7 mouse cellular contexts compared by ENCODE assay signal in the genomic region with DNA sequence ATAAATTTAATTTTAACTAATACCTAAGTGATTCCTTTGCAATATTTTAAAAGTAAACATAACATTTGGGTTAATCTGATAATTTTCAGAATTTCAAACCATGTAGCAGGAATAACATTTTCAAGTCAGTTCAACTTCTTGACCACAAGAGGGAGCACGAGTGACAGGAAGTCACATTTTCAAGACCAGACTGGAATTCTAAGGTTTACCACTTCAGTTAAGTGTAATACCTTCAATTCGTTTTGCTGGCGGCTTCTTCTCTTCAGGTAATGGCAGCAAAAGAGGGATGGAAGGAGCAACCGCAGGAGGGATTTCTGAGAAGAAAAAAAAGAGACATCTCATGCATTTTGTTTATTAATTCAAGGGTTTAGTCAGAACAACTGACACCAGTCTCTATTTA.
DNase-seq lines count a peak whose midpoint lies in the region; ATAC-seq and TF ChIP-seq lines count a peak whose summit lies in the region.

No protein-coding gene starts in this region.

- 16% methylated on average over 4 of the region's 4 CpGs for WGBS in lung, postnatal 0 days

- intact Hi-C loops in left cerebral cortex, postnatal 14 days (cut with DNase I): no loop called here

- H3K27me3 ChIP-seq in MEL (ENCODE audit: control insufficient read depth in 1 of 2, insufficient read depth in 2 of 2, low read length in 2 of 2): no peaks in the 10 kb centered on the region
- no peaks in the 10 kb centered on the region for H3K27me3 ChIP-seq in lung, postnatal 0 days (replicated peaks; ENCODE audit: insufficient read depth, low read length)

- no peaks in the 10 kb centered on the region for H3K4me1 ChIP-seq in MEL (ENCODE audit: control insufficient read depth in 1 of 2, insufficient read depth in 2 of 2, low read length in 2 of 2)
- no peaks in the 10 kb centered on the region for H3K4me1 ChIP-seq in lung, postnatal 0 days (ENCODE audit: insufficient read depth, low read depth, low read length)

- H3K9me3 ChIP-seq in MEL (replicated peaks; ENCODE audit: insufficient read depth, low read length): no peaks in the 10 kb centered on the region
- H3K9me3 ChIP-seq in lung, postnatal 0 days (ENCODE audit: low read length): no peaks in the 10 kb centered on the region

- no peak for ATAC-seq in lung, postnatal 0 days

- H3K4me2 ChIP-seq in lung, postnatal 0 days (replicated peaks; ENCODE audit: low read depth, low read length): no peak overlapping the region

- TF ChIP-seq CTCF in MEL (IDR thresholded peaks at IDR 0.05 in 2 of 3, conservative IDR thresholded peaks at IDR 0.05 in 1 of 3; ENCODE audit: control insufficient read depth in 1 of 3, insufficient read depth in 1 of 3, low read depth in 2 of 3, low read length in 3 of 3, poor library complexity in 1 of 3, severe bottlenecking in 1 of 3): peak; percentile 17 to 80 (median 66); a peak in 5 of 6 replicates
- peak; percentile 78 for TF ChIP-seq CTCF in lung, postnatal 0 days (IDR thresholded peaks at IDR 0.05)

- no peak for TF ChIP-seq POLR2A in MEL (IDR thresholded peaks at IDR 0.05; ENCODE audit: control insufficient read depth in 1 of 2, insufficient read depth in 1 of 2, low read depth in 1 of 2, low read length in 2 of 2, poor library complexity in 1 of 2)

- peak; percentile 66 for TF ChIP-seq RAD21 in MEL (IDR thresholded peaks at IDR 0.05; ENCODE audit: low read depth, low read length)

- no peaks in the 10 kb centered on the region for H3K36me3 ChIP-seq in MEL (ENCODE audit: control insufficient read depth in 1 of 2, insufficient read depth in 2 of 2, low read length in 2 of 2)
- H3K36me3 ChIP-seq in lung, postnatal 0 days (ENCODE audit: insufficient read depth, low read length): no peaks in the 10 kb centered on the region

- no peaks in the 10 kb centered on the region for H3K79me2 ChIP-seq in MEL (ENCODE audit: control insufficient read depth, insufficient read depth, low read length, poor library complexity)

- H3K4me3 ChIP-seq in MEL (ENCODE audit: control insufficient read depth in 1 of 2, insufficient read depth in 1 of 2, low read depth in 2 of 2, low read length in 2 of 2): no peak overlapping the region
- no peak overlapping the region for H3K4me3 ChIP-seq in lung, postnatal 0 days (ENCODE audit: low read depth, low read length)

- peak; percentile 30 to 43 for DNase-seq in left cerebral cortex, postnatal 14 days (ENCODE audit: low spot score in 2 of 2)
- no peak for DNase-seq in left cerebral cortex, adult 8-10 months (ENCODE audit: low spot score in 2 of 2)
- peak; percentile 81 for DNase-seq in MEL (ENCODE audit: low read depth, low spot score)
- peak; percentile 22 for DNase-seq in c-Kit-positive CD71-negative TER-119-negative erythroid progenitor cells, embryonic 14.5 days (ENCODE audit: low read depth)
- peak; percentile 80 for DNase-seq in lung, postnatal 0 days (ENCODE audit: low spot score)
- DNase-seq in ovary, postnatal 14 days (ENCODE audit: low spot score): no peak
- DNase-seq in ovary, adult 18-20 months (ENCODE audit: low spot score): no peak

- no peak for TF ChIP-seq EP300 in MEL (IDR thresholded peaks at IDR 0.05; ENCODE audit: low read depth in 1 of 2, low read length in 2 of 2)
- TF ChIP-seq EP300 in lung, postnatal 0 days (IDR thresholded peaks at IDR 0.05): no peak

- H3K27ac ChIP-seq in MEL (ENCODE audit: control insufficient read depth, low read depth, low read length): no peak overlapping the region
- no peak overlapping the region for H3K27ac ChIP-seq in lung, postnatal 0 days (ENCODE audit: low read length)

- H3K9ac ChIP-seq in MEL (ENCODE audit: control insufficient read depth, low read depth, low read length, poor library complexity, severe bottlenecking): no peak overlapping the region
- H3K9ac ChIP-seq in lung, postnatal 0 days (replicated peaks; ENCODE audit: low read depth): no peak overlapping the region

TF ChIP-seq in MEL, 35 proteins besides CTCF, POLR2A, EP300 and RAD21:
- peak; percentile 73 for TF ChIP-seq SMC3 (IDR thresholded peaks at IDR 0.05; ENCODE audit: low read depth, low read length)
- TF ChIP-seq ETS1 (IDR thresholded peaks at IDR 0.05; ENCODE audit: low read depth, low read length): no peak
- TF ChIP-seq ELF1 (IDR thresholded peaks at IDR 0.05; ENCODE audit: low read depth, low read length): peak; percentile 38; the same call in 1 of the 2 replicates
- peak; percentile 49; the same call in 1 of the 2 replicates for TF ChIP-seq ZC3H11A (IDR thresholded peaks at IDR 0.05; ENCODE audit: low read depth, low read length)

Comparison
In these comparisons a context has a peak if more than half of its experiments do, and no peak if none do; other contexts are left out.
1. DNase-seq: peak in left cerebral cortex, postnatal 14 days (2 of 2), MEL (single experiment), c-Kit-positive CD71-negative TER-119-negative erythroid progenitor cells, embryonic 14.5 days (single experiment) and lung, postnatal 0 days (single experiment); none in left cerebral cortex, adult 8-10 months (0 of 2), ovary, postnatal 14 days (single experiment) and ovary, adult 18-20 months (single experiment).